Mouse (Mus musculus): Measurements from ENCODE around the gene Pitx2. TPM values are rescaled to one million over a fixed set of nuclear protein-coding genes. Genes with fewer than 3 reads are reported as not detected.

The Pitx2 gene
- total RNA-seq, 2 experiments from 2014 or later, result 1.3 TPM; not detected in 1

- intact Hi-C loops (cut with DNase I), result no loop called here
- no peak for DNase-seq (ENCODE audit: low spot score in 2 of 2)
Observed at GRCm38 (mm10) chr3:129214146-129214665, 14.5 kb downstream of the Pitx2 start.

GRCm38 (mm10) chr3:129214666-129215161 lies 15.0 kb downstream of the Pitx2 start:
- intact Hi-C loops (cut with DNase I), result loop anchor here (5.0 kb wide), 2 partner anchors 1582 to 1893 kb away; partner anchors contain the start of gene Neurog2
- DNase-seq (ENCODE audit: low spot score in 2 of 2), result no peak

GRCm38 (mm10) chr3:129215241-129215750 lies 15.6 kb downstream of the Pitx2 start:
- intact Hi-C loops (cut with DNase I), result loop anchor here (5.0 kb wide), 2 partner anchors 1583 to 1892 kb away; partner anchors contain the start of gene Neurog2
- DNase-seq (ENCODE audit: low spot score in 2 of 2), result no peak

DNA sequence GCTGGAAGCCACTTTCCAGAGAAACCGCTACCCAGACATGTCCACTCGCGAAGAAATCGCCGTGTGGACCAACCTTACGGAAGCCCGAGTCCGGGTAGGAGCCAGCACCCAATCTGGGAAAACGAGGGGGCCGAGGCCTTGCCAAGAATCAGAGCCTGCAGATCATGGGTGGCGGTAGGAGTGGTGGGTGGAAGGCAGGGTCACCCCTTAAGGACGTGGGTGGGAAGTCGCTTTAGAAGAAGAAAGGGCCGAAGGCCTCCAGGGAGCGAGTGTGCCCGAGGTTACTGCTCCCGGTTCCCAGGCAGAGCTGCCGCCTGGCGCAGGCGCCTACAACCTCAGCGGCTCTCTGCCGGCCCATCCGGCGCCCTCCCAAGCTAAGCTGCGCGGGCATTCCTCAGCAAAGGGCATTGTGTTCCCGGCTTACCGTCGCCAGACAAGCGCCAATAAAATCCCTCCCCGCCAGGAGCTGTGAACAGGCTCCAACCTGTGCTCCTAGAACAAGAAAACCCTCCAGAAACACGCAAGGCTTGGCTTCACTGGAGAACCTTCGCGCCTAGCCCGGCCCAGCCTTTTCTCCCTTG lies 16.2 kb downstream of the Pitx2 start:
- intact Hi-C loops (cut with DNase I), result loop anchor here (2.0 to 5.0 kb wide), 3 partner anchors 15 to 1891 kb away; partner anchors contain the start of gene Neurog2
- DNase-seq (ENCODE audit: low spot score in 2 of 2), result no peak

DNA sequence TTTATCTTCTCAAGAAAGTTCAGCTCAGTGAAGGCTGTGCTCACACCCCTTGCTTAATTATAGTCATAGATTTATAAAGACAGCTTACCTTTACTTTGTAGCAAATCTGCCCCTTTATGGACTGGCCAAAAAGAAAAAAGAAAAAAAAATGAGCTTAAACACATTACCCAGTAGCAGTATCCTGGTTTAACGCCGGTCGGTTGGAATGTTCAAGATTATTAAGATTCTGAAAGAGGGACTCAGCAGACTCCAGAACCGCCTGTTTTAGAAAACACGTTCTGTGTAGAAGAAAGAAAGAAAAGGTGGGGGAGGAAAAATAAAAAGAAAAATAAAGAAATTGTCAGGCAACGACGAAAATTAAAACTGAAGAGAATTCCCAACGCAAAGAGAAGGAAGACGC lies 16.8 kb downstream of the Pitx2 start:
- DNase-seq (ENCODE audit: low spot score in 2 of 2), result no peak

DNA sequence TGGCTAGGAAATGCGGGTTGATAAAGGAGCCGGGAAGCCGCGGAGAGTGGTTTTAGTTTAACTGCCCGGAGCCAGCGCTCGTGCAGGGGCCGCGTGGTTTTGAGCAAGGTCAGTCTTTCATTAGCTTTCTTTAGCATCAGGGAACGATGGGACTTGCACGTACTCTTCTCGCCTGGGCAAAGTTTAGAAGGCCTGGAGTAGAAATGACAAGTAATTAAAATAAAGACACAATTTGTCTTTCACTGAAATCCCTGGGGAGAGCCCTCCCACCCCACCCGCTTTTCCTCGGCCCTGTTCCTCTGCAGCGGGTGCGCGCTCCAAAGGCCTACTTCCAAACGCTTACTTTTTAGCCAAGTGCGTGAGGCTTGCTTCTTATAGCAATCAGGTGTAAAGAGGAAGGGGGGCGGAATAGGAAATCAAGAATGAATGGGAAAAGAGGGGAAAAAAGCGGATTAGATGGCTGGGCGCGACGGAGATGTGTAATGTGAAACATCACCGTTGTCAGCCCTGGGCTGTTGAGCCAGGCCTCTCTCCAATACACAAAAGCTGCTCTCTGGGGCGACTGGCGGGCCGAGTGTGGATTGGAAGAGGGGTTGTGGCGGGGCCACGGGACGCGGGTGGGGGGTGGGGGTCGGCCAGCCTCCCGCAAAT lies 17.4 kb downstream of the Pitx2 start:
- intact Hi-C loops (cut with DNase I), result loop anchor here (2.0 to 5.0 kb wide), 3 partner anchors 16 to 1890 kb away; partner anchors contain the start of gene Neurog2
- DNase-seq (ENCODE audit: low spot score in 2 of 2), result no peak

More for the DNA sequence above, 16.8 kb downstream of the Pitx2 start:
- intact Hi-C loops (cut with DNase I), result loop anchor here (2.0 to 5.0 kb wide), 3 partner anchors 16 to 1891 kb away; partner anchors contain the start of gene Neurog2

DNA sequence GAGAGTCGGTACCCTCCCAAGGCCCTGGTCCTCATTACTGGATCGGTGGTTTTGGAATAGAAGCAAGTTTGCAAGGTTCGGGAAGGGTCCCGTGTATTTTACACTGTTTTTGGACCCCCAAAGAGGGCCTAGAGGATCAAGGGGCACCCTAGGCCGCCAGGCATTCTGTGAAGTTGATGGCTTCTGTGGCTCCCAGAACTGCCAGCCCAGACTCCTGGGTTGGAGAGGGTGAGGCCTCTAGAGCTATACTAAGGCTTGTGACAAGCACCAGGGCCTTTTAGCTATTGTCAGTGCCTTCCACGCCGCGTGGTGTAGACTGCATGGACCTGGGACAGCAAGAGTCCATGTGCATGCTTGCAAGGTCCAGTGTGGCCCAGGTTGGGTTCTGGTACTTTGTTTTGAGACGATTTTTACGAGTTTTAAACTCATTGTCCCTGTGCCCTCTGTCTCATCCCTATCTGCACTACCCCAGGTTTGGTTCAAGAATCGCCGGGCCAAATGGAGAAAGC lies 18.2 kb downstream of the Pitx2 start:
- intact Hi-C loops (cut with DNase I), result loop anchor here (2.0 to 5.0 kb wide), 3 partner anchors 17 to 1889 kb away; partner anchors contain the start of gene Neurog2
- DNase-seq (ENCODE audit: low spot score in 2 of 2), result no peak

DNA sequence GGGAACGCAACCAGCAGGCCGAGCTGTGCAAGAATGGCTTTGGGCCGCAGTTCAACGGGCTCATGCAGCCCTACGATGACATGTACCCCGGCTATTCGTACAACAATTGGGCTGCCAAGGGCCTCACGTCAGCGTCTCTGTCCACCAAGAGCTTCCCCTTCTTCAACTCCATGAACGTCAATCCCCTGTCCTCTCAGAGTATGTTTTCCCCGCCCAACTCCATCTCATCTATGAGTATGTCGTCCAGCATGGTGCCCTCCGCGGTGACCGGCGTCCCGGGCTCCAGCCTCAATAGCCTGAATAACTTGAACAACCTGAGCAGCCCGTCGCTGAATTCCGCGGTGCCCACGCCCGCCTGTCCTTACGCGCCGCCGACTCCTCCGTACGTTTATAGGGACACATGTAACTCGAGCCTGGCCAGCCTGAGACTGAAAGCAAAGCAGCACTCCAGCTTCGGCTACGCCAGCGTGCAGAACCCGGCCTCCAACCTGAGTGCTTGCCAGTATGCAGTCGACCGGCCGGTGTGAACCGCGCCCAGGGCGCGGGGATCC lies 18.8 kb downstream of the Pitx2 start:
- intact Hi-C loops (cut with DNase I), result loop anchor here (5.0 kb wide), 2 partner anchors 1586 to 1889 kb away; partner anchors contain the start of gene Neurog2
- DNase-seq (ENCODE audit: low spot score in 2 of 2), result no peak

DNA sequence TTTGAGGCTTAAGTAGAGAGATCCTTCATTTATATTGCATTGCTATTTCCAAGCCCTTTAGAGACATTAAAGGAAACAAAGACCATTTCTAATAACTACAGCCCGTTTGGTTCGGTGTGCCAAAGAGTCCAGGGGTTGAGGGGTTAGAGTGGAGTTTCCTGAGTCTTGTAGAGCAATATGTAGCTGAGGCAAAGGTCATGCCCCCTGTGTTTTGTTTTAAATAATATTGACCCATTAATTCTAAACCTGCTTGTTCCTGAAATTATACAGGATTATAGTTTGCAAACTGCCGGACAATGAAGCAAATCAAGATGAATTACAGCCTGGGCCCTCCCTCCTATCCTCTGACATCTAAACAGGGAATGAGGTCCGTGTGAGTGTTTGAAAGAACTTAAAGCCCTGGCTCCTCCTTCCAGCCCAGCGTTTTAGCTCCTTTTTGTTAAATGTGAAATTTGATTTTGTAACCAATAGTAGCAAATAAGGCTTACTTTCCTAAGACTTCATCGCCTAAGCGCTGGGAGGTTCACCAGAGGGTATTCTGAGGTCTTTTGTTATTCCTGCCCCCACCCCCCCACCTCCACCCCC lies 20.5 kb downstream of the Pitx2 start:
- intact Hi-C loops (cut with DNase I), result no loop called here
- DNase-seq (ENCODE audit: low spot score in 2 of 2), result peak in 1 of 2 experiments; percentile 12

GRCm38 (mm10) chr3:129220681-129221379 lies 21.2 kb downstream of the Pitx2 start:
- peak in 1 of 2 experiments; percentile 2 for DNase-seq (ENCODE audit: low spot score in 2 of 2)
- intact Hi-C loops (cut with DNase I), result no loop called here

- intact Hi-C loops (cut with DNase I), result no loop called here
- no peak for DNase-seq (ENCODE audit: low spot score in 2 of 2)
Observed at GRCm38 (mm10) chr3:129221380-129222260, 21.9 kb downstream of the Pitx2 start.

GRCm38 (mm10) chr3:129222448-129223290 lies 23.0 kb downstream of the Pitx2 start:
- intact Hi-C loops (cut with DNase I), result no loop called here
- DNase-seq (ENCODE audit: low spot score in 2 of 2), result no peak

- intact Hi-C loops (cut with DNase I), result no loop called here
- DNase-seq (ENCODE audit: low spot score in 2 of 2), result no peak
Observed at GRCm38 (mm10) chr3:129223401-129223800, 23.7 kb downstream of the Pitx2 start.

- DNase-seq (ENCODE audit: low spot score in 2 of 2), result no peak
- intact Hi-C loops (cut with DNase I), result no loop called here
Observed at GRCm38 (mm10) chr3:129223964-129224805, 24.5 kb downstream of the Pitx2 start.

GRCm38 (mm10) chr3:129224806-129225576 lies 25.3 kb downstream of the Pitx2 start:
- intact Hi-C loops (cut with DNase I), result no loop called here
- no peak for DNase-seq (ENCODE audit: low spot score in 2 of 2)

Data from left cerebral cortex, postnatal 25 days (tissue).